Mouse (Mus musculus) spleen, adult 2 months (tissue): ENCODE results near the gene Mylk2. TPM values are rescaled to one million over a fixed set of nuclear protein-coding genes. Genes with fewer than 3 reads are reported as not detected.

Source experiments
- DNase-seq, 2 experiments: peaks; one replicate each; pipeline versions ENCODE4 v3.0.0 to v3.0.0-alpha.2; 2012 to 2021; ENCODE audit warnings: low spot score in 2 of 2, low read depth in 1 of 2
- H3K27ac ChIP-seq: fragments of 200-500 bp; 2 replicates; pipeline ENCODE4 v1.5.1; 2012; ENCODE audit warnings: low read length, inconsistent platforms; ENCODE audit not compliant: insufficient read depth
- H3K27me3 ChIP-seq: fragments of 200-500 bp; 2 replicates; pipeline ENCODE4 v1.6.1; 2012; ENCODE audit warnings: mild to moderate bottlenecking, moderate library complexity, low read length, inconsistent platforms; ENCODE audit not compliant: control insufficient read depth, insufficient read depth
- H3K36me3 ChIP-seq: fragments of 200-500 bp; 2 replicates; pipeline ENCODE4 v1.6.1; 2012; ENCODE audit warnings: mild to moderate bottlenecking, low read length, inconsistent platforms; ENCODE audit not compliant: control insufficient read depth, insufficient read depth
- H3K4me1 ChIP-seq: fragments of 200-500 bp; 2 replicates; pipeline ENCODE4 v1.6.1; 2011; ENCODE audit warnings: inconsistent platforms; ENCODE audit not compliant: control insufficient read depth, insufficient read depth, insufficient read length
- H3K4me3 ChIP-seq: fragments of 200-500 bp; 2 replicates; pipeline ENCODE4 v1.5.1; 2011; ENCODE audit warnings: mild to moderate bottlenecking, inconsistent platforms; ENCODE audit not compliant: insufficient read depth, insufficient read length; ENCODE audit errors: extremely low read depth
- CTCF ChIP-seq: fragments of 200-500 bp; IDR thresholded peaks from 2 replicates; pipeline ENCODE4 v1.5.1; 2011; ENCODE audit warnings: mild to moderate bottlenecking, inconsistent platforms; ENCODE audit not compliant: insufficient read depth, insufficient read length, insufficient replicate concordance; ENCODE audit errors: extremely low read depth
- POLR2A ChIP-seq: fragments of 200-500 bp; IDR thresholded peaks from 2 replicates; pipeline ENCODE4 v1.6.1; 2011; ENCODE audit warnings: low read depth, low read length, inconsistent platforms
- WGBS: fragments of 180-500 bp; shearing (Covaris S2); methylation state at CpG from one replicate; pipeline ENCODE4 v1.1.7; 2018; 5-methylcytosine and 5-hydroxymethylcytosine counted together
- polyA plus RNA-seq: library from polyadenylated mRNA; depleted of rRNA; stranded (reverse); fragments of >200 nt; gene quantifications from 2 replicates; pipeline ENCODE4 v1.2.3, GENCODE M21; 2012; rRNA removed

Mylk2 gene
- polyA plus RNA-seq, 1 experiment = 0.23 TPM

GRCm38 (mm10) chr2:152950358-152951064, 39.4 kb downstream of the Mylk2 start:
- H3K27ac ChIP-seq = no peak overlapping the region
- H3K36me3 ChIP-seq = no peaks in the 10 kb centered on the region
- no peaks in the 10 kb centered on the region; the same call in 1 of the 2 replicates for H3K4me1 ChIP-seq
- TF ChIP-seq CTCF = no peak
- H3K4me3 ChIP-seq = no peak overlapping the region
- no peak for DNase-seq
- H3K27me3 ChIP-seq = peaks cover 11% of the 10 kb centered on the region
- WGBS = 46% methylated on average over 11 of the region's 11 CpGs

- H3K27me3 ChIP-seq = peaks cover 11% of the 10 kb centered on the region
- H3K4me3 ChIP-seq = peak within 1 kb of the TSS; percentile 29; the same call in 1 of the 2 replicates
- DNase-seq = no peak
- whole genome bisulfite sequencing = 3% methylated on average over 52 of the region's 54 CpGs
- H3K36me3 ChIP-seq = no peaks in the 10 kb centered on the region
- H3K4me1 ChIP-seq = no peaks in the 10 kb centered on the region; the same call in 1 of the 2 replicates
- no peak within 1 kb of the TSS for H3K27ac ChIP-seq
- TF ChIP-seq CTCF (no peak), POLR2A (no peak)
Observed at GRCm38 (mm10) chr2:152951065-152951849, 40.1 kb downstream of the Mylk2 start, which contains the start of gene Dusp15. Gene Dusp15, minus strand, starts transcription at chr2:152951698.

DNA sequence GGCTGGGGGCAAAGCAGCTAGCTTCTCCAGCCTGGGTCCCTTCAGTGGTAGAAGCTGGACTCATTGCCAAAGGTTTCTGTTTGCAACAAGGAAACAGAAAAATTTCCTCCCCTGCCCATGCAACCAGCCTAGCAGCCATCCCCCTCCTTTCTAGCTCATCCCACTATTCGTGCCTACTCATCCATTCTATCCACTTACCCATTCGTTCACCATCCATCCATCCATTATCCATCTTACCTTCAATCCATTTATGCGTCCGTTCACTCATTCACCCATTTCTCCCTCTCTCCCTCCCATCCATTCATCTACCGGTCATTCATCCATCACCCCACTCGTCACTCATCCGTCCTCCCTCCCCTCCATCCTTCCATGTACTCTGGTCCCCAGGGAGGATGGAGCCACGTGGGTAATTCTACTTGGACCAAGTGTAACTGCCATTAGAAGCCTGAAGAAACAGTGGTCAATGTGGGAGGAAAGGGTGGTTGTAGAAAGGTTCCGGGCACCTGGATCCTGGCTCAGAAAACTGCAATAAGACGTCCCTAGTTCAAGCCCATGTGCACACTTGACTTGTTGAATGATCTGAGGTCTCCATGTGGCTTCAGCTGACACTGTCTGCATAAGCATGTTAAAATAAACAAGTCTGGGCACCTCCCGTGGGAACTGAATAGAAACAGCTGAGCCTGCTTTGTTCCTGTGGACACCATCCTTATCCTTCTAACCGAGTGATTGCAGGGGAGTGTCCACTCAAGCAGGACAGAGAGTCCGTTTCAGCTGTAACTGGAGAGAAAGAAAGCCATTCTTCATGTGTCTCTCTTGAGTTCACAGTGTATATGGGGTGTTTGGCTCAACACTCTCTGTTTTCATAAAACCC, 40.9 kb downstream of the Mylk2 start:
- no peak for DNase-seq
- no peaks in the 10 kb centered on the region for H3K36me3 ChIP-seq
- no peaks in the 10 kb centered on the region; the same call in 1 of the 2 replicates for H3K4me1 ChIP-seq
- WGBS = 23% methylated on average over 13 of the region's 13 CpGs
- H3K4me3 ChIP-seq = peak overlapping the region; percentile 29; the same call in 1 of the 2 replicates
- H3K27ac ChIP-seq = no peak overlapping the region
- TF ChIP-seq POLR2A = no peak
- no peak for TF ChIP-seq CTCF
- peaks cover 11% of the 10 kb centered on the region for H3K27me3 ChIP-seq

- H3K36me3 ChIP-seq = no peaks in the 10 kb centered on the region
- H3K4me1 ChIP-seq = no peaks in the 10 kb centered on the region
- no peak for TF ChIP-seq CTCF
- no peak for TF ChIP-seq POLR2A
- H3K27ac ChIP-seq = no peak overlapping the region
- WGBS = 77% methylated on average over 3 of the region's 3 CpGs
- no peak for DNase-seq
- no peak overlapping the region for H3K4me3 ChIP-seq
- no peaks in the 10 kb centered on the region for H3K27me3 ChIP-seq
Observed at GRCm38 (mm10) chr2:152958116-152958515, 47.0 kb downstream of the Mylk2 start.

- 1% methylated on average over 34 of the region's 34 CpGs for WGBS
- Histone ChIP-seq H3K4me3 (peak within 1 kb of the TSS; percentile 32; the same call in 1 of the 2 replicates), H3K36me3 (no peaks in the 10 kb centered on the region), H3K4me1 (no peaks in the 10 kb centered on the region), H3K27me3 (no peaks in the 10 kb centered on the region; the same call in 1 of the 2 replicates), H3K27ac (no peak within 1 kb of the TSS)
- DNase-seq = peak; percentile 21 to 22
- TF ChIP-seq POLR2A (no peak), CTCF (no peak)
Observed at GRCm38 (mm10) chr2:152962091-152962793, 51.1 kb downstream of the Mylk2 start, which contains the start of gene Ttll9. Gene Ttll9, plus strand, starts transcription at chr2:152962485.

GRCm38 (mm10) chr2:152965555-152965954, 54.4 kb downstream of the Mylk2 start:
- Histone ChIP-seq H3K27ac (no peak overlapping the region), H3K36me3 (no peaks in the 10 kb centered on the region), H3K27me3 (no peaks in the 10 kb centered on the region; the same call in 1 of the 2 replicates), H3K4me1 (no peaks in the 10 kb centered on the region), H3K4me3 (no peak overlapping the region)
- TF ChIP-seq CTCF (no peak), POLR2A (no peak)
- DNase-seq = no peak
- WGBS = 69% methylated on average over 4 of the region's 4 CpGs

Other genes starting within 250 kb of the Mylk2 start
- 82.8 and 145 TPM in 2 replicates for gene H13, start 241.9 kb upstream of the Mylk2 start, polyA plus RNA-seq
- gene Mcts2, start 224.3 kb upstream of the Mylk2 start, polyA plus RNA-seq = 0.79 and 1.5 TPM in 2 replicates
- 53.5 and 84.4 TPM in 2 replicates for gene Id1, start 175.1 kb upstream of the Mylk2 start, polyA plus RNA-seq
- gene Cox4i2, start 157.2 kb upstream of the Mylk2 start, polyA plus RNA-seq = 0.56 and 0.59 TPM in 2 replicates
- gene Bcl2l1, start 79.6 kb upstream of the Mylk2 start, polyA plus RNA-seq = 36.2 and 57.4 TPM in 2 replicates
- gene Tpx2, start 63.4 kb upstream of the Mylk2 start, polyA plus RNA-seq = 2.0 and 2.2 TPM in 2 replicates
- 12.6 and 20.1 TPM in 2 replicates for gene Foxs1, start 21.9 kb downstream of the Mylk2 start, polyA plus RNA-seq
- 0.21 and 0.48 TPM in 2 replicates for gene Dusp15, start 40.3 kb downstream of the Mylk2 start, polyA plus RNA-seq
- gene Ttll9, start 51.1 kb downstream of the Mylk2 start, polyA plus RNA-seq = 0.07 and 0.09 TPM in 2 replicates
- 38.8 TPM in 2 replicates for gene Pdrg1, start 104.1 kb downstream of the Mylk2 start, polyA plus RNA-seq
- gene Xkr7, start 120.5 kb downstream of the Mylk2 start, polyA plus RNA-seq = not detected in 2 replicates
- gene Ccm2l, start 154.6 kb downstream of the Mylk2 start, polyA plus RNA-seq = 17.5 and 19.2 TPM in 2 replicates
- 78.9 and 92.2 TPM in 2 replicates for gene Hck, start 197.1 kb downstream of the Mylk2 start, polyA plus RNA-seq
- 21.8 and 22.0 TPM in 2 replicates for gene Tm9sf4, start 250.0 kb downstream of the Mylk2 start, polyA plus RNA-seq